Mouse (Mus musculus) lung, postnatal 0 days (tissue): ENCODE measurements around the gene Ddrgk1.

ENCODE experiments used
- CTCF ChIP-seq: IDR thresholded peaks from 2 replicates; pipeline ENCODE4 v1.5.1; 2016; ENCODE audit warnings: antibody characterized with exemption, mild to moderate bottlenecking
- EP300 ChIP-seq: IDR thresholded peaks from 2 replicates; pipeline ENCODE4 v1.6.1; 2016; ENCODE audit warnings: antibody characterized with exemption, mild to moderate bottlenecking, control low read depth

DNA sequence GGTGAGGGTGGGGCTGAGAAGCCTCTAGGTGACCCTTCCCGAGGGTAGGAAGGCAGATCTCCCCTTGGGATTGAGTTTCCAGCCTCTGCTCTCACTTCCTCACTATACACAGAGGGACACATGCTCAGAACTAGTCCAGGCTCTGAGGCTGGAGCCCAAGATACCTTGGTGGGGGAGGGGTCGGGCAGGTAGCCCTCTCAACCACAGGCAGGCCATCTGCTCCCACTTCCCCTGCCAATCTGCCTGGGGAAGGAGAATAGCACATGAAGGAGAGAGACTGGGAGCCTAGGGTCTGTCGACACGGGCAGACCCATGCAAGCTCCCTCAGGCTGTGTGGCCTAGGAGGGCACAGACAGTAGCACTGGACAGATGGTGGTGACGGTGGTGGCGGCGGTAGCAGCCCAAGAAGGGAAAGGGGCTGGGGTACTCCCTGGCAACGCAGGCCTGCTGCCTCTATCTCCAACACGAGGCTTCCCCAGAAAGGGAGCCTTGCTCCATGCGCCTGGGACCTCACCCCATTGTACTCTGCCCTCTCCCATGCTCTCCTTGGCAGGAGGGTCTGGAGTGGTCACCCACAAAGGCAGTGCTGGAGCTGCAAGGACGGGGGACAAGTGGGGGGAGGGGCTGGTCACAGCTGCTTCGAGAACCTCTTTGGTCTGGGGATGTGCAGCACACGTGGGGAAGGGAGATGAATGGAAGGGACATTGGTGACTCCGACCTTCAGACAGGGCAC lies 30.3 kb downstream of the Ddrgk1 start:
- TF ChIP-seq EP300 (no peak), CTCF (no peak)
